8 mouse cellular contexts compared by ENCODE assay signal in the genomic region with DNA sequence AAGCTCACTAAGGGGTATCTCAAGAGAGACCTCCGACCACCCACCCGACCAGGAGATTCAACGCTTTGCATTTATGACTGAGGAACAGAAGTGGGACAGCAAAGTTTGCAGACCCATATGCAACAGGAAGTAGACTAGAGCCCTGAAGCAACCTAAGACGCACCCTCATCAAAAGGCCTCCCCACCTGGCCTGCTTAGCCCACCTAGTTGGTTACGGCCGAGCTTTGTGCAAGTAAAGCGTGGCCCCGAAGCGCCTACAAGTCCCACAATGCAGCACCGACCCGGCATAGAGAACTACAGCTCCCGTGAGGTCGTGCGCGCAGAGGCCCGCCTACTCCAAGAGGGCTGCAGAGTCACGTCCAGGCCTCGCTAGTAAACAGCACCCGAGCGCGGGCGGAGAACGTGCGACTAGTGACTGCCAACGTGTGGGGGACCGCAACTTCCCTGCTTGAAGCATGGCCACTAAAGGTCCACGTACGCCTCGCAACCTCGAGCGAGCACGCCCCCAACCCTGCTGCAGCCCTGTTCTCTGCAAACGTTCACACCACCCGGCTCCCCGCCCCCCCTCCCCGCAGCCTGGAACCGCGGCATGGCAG. TPM values are rescaled to one million over a fixed set of nuclear protein-coding genes. Genes with fewer than 3 reads are reported as not detected.
DNase-seq lines count a peak whose midpoint lies in the region; ATAC-seq and TF ChIP-seq lines count a peak whose summit lies in the region.

No protein-coding gene starts in this region.

- peak; percentile 92 for DNase-seq in NIH3T3 (ENCODE audit: low read depth)
- peak; percentile 91 for DNase-seq in cerebellum, adult 9-11 months
- peak; percentile 89 to 94 for DNase-seq in frontal cortex, adult 2 months (ENCODE audit: extremely low spot score in 1 of 2, low spot score in 1 of 2)
- peak; percentile 93 for DNase-seq in hindbrain, embryonic 11.5 days (ENCODE audit: low spot score)
- DNase-seq in layer of hippocampus, postnatal 10 days (ENCODE audit: low spot score in 2 of 2): peak; percentile 87 to 90
- peak; percentile 96 for DNase-seq in lung, postnatal 0 days (ENCODE audit: low spot score)
- DNase-seq in ovary, postnatal 10 days (ENCODE audit: low spot score): peak; percentile 77
- peak; percentile 93 for DNase-seq in thymus, postnatal 0 days (ENCODE audit: low spot score)

- ATAC-seq in hindbrain, embryonic 11.5 days (ENCODE audit: low FRiP score): peak; percentile 93
- ATAC-seq in lung, postnatal 0 days: peak; percentile 90

- under 1% methylated on average over 37 of the region's 38 CpGs for WGBS in hindbrain, embryonic 11.5 days
- under 1% methylated on average over 38 of the region's 38 CpGs for WGBS in lung, postnatal 0 days

- TF ChIP-seq EP300 in lung, postnatal 0 days (IDR thresholded peaks at IDR 0.05): no peak

- peaks cover 3% of the 10 kb centered on the region; the same call in 1 of the 2 replicates for H3K4me1 ChIP-seq in hindbrain, embryonic 11.5 days (replicated peaks; ENCODE audit: control insufficient read depth, insufficient read depth, low read length)
- peaks cover 8% of the 10 kb centered on the region; the same call in 1 of the 2 replicates for H3K4me1 ChIP-seq in lung, postnatal 0 days (ENCODE audit: insufficient read depth, low read depth, low read length)

- H3K9me3 ChIP-seq in hindbrain, embryonic 11.5 days (ENCODE audit: control insufficient read depth, low read length): no peaks in the 10 kb centered on the region
- no peaks in the 10 kb centered on the region for H3K9me3 ChIP-seq in lung, postnatal 0 days (ENCODE audit: low read length)

- peak overlapping the region; percentile 85 for H3K9ac ChIP-seq in hindbrain, embryonic 11.5 days (ENCODE audit: low read depth, low read length)
- peak overlapping the region; percentile 39 for H3K9ac ChIP-seq in lung, postnatal 0 days (replicated peaks; ENCODE audit: low read depth)

- no peaks in the 10 kb centered on the region for H3K36me3 ChIP-seq in hindbrain, embryonic 11.5 days (ENCODE audit: control insufficient read depth, insufficient read depth, low read length)
- H3K36me3 ChIP-seq in lung, postnatal 0 days (ENCODE audit: insufficient read depth, low read length): no peaks in the 10 kb centered on the region

- no peak for TF ChIP-seq CTCF in lung, postnatal 0 days (IDR thresholded peaks at IDR 0.05)

- H3K4me2 ChIP-seq in hindbrain, embryonic 11.5 days (replicated peaks; ENCODE audit: low read depth, low read length): peak overlapping the region; percentile 92
- H3K4me2 ChIP-seq in lung, postnatal 0 days (replicated peaks; ENCODE audit: low read depth, low read length): peak overlapping the region; percentile 99

- peak overlapping the region; percentile 72 for H3K4me3 ChIP-seq in hindbrain, embryonic 11.5 days (ENCODE audit: low read depth, low read length)
- H3K4me3 ChIP-seq in lung, postnatal 0 days (ENCODE audit: low read depth, low read length): peak overlapping the region; percentile 71

- peak overlapping the region; percentile 82 for H3K27ac ChIP-seq in hindbrain, embryonic 11.5 days (ENCODE audit: low read depth, low read length)
- H3K27ac ChIP-seq in lung, postnatal 0 days (ENCODE audit: low read length): peak overlapping the region; percentile 93

- H3K27me3 ChIP-seq in hindbrain, embryonic 11.5 days (ENCODE audit: control insufficient read depth, insufficient read depth, low read length): no peaks in the 10 kb centered on the region
- H3K27me3 ChIP-seq in lung, postnatal 0 days (replicated peaks; ENCODE audit: insufficient read depth, low read length): no peaks in the 10 kb centered on the region

RNA-seq across cellular contexts. Expression of gene Tfap4, which starts 1.2 kb away (rescaled TPM):
- polyA plus RNA-seq in frontal cortex, adult 2 months (2012; rRNA removed): 6.9 and 7.2 TPM in 2 replicates
- polyA plus RNA-seq in hindbrain, embryonic 11.5 days (2014; fragmentation: Nextera tagmentation; extraction: Ambion mirVana): 16.1 TPM in 2 replicates
- 1 to 10 TPM; 4.2 to 4.3 TPM for total RNA-seq in layer of hippocampus, postnatal 10 days (2021)
- polyA plus RNA-seq in lung, postnatal 0 days (2015; fragmentation: Nextera tagmentation; extraction: Ambion mirVana): 5.7 and 6.4 TPM in 2 replicates
- polyA plus RNA-seq in thymus, postnatal 0 days (2015; fragmentation: Nextera tagmentation; extraction: Ambion mirVana): 16.5 and 19.7 TPM in 2 replicates

RNA-seq across cellular contexts. Expression of gene Srl, which starts 16.9 kb away (rescaled TPM):
- 7.7 and 8.1 TPM in 2 replicates for polyA plus RNA-seq in frontal cortex, adult 2 months (2012; rRNA removed)
- polyA plus RNA-seq in hindbrain, embryonic 11.5 days (2014; fragmentation: Nextera tagmentation; extraction: Ambion mirVana): 21.2 and 26.9 TPM in 2 replicates
- total RNA-seq in layer of hippocampus, postnatal 10 days (2021): 10 to 100 TPM; 25.4 to 25.7 TPM
- polyA plus RNA-seq in lung, postnatal 0 days (2015; fragmentation: Nextera tagmentation; extraction: Ambion mirVana): 5.5 and 6.6 TPM in 2 replicates
- 5.6 and 6.9 TPM in 2 replicates for polyA plus RNA-seq in thymus, postnatal 0 days (2015; fragmentation: Nextera tagmentation; extraction: Ambion mirVana)

RNA-seq across cellular contexts. Expression of gene Glis2, which starts 36.0 kb away (rescaled TPM):
- polyA plus RNA-seq in frontal cortex, adult 2 months (2012; rRNA removed): 17.9 and 19.1 TPM in 2 replicates
- polyA plus RNA-seq in hindbrain, embryonic 11.5 days (2014; fragmentation: Nextera tagmentation; extraction: Ambion mirVana): 26.3 and 27.6 TPM in 2 replicates
- total RNA-seq in layer of hippocampus, postnatal 10 days (2021): 10 to 100 TPM; 23.8 to 26.5 TPM
- 20.7 and 26.5 TPM in 2 replicates for polyA plus RNA-seq in lung, postnatal 0 days (2015; fragmentation: Nextera tagmentation; extraction: Ambion mirVana)
- polyA plus RNA-seq in thymus, postnatal 0 days (2015; fragmentation: Nextera tagmentation; extraction: Ambion mirVana): 3.6 and 5.3 TPM in 2 replicates

Comparison
In these comparisons a context has a peak if more than half of its experiments do, and no peak if none do; other contexts are left out.
1. Peak in every context shown above with its lines: DNase-seq, ATAC-seq, H3K4me3 ChIP-seq and H3K27ac ChIP-seq.